Mouse (Mus musculus): Measurements from ENCODE around the gene Adamtsl2. TPM values are rescaled to one million over a fixed set of nuclear protein-coding genes. Genes with fewer than 3 reads are reported as not detected.

The Adamtsl2 gene
- polyA plus RNA-seq, 2 experiments = 0.25 to 0.47 TPM

GRCm38 (mm10) chr2:27146840-27147239 lies 67.7 kb downstream of the Adamtsl2 start:
- TF ChIP-seq EP300 (IDR thresholded peaks at IDR 0.05; ENCODE audit: low read depth) = no peak
- TF ChIP-seq CTCF (IDR thresholded peaks at IDR 0.05; ENCODE audit: low read depth) = no peak
- Histone ChIP-seq H3K9ac (replicated peaks) (no peak overlapping the region), H3K4me3 (ENCODE audit: insufficient read depth in 1 of 2, low read depth in 2 of 2, low read length in 2 of 2) (no peak overlapping the region), H3K27me3 (ENCODE audit: control insufficient read depth, insufficient read depth, low read length) (peaks cover 4% of the 10 kb centered on the region), H3K36me3 (replicated peaks; ENCODE audit: control insufficient read depth, insufficient read depth, low read depth) (no peaks in the 10 kb centered on the region), H3K27ac (no peak overlapping the region), H3K9me3 (ENCODE audit: control insufficient read depth, low read length) (no peaks in the 10 kb centered on the region), H3K4me2 (ENCODE audit: low read depth) (no peak overlapping the region), H3K4me1 (replicated peaks; ENCODE audit: control insufficient read depth in 2 of 2, insufficient read depth in 2 of 2, low read length in 1 of 2) (no peaks in the 10 kb centered on the region)
- ATAC-seq (ENCODE audit: insufficient read depth) (no peak), DNase-seq (ENCODE audit: low read depth in 3 of 3, low spot score in 3 of 3) (no peak)
- 68% methylated on average over 6 of the region's 6 CpGs for WGBS (ENCODE audit: insufficient replicate concordance)

- H3K4me1 ChIP-seq (replicated peaks; ENCODE audit: control insufficient read depth in 2 of 2, insufficient read depth in 2 of 2, low read length in 1 of 2) = no peaks in the 10 kb centered on the region
- no peaks in the 10 kb centered on the region for H3K36me3 ChIP-seq (replicated peaks; ENCODE audit: control insufficient read depth, insufficient read depth, low read depth)
- ATAC-seq (ENCODE audit: insufficient read depth) = no peak
- H3K4me2 ChIP-seq (ENCODE audit: low read depth) = no peak overlapping the region
- H3K9me3 ChIP-seq (ENCODE audit: control insufficient read depth, low read length) = no peaks in the 10 kb centered on the region
- no peak for DNase-seq (ENCODE audit: low read depth in 3 of 3, low spot score in 3 of 3)
- no peak overlapping the region for H3K9ac ChIP-seq (replicated peaks)
- no peak for TF ChIP-seq CTCF (IDR thresholded peaks at IDR 0.05; ENCODE audit: low read depth)
- no peak for TF ChIP-seq EP300 (IDR thresholded peaks at IDR 0.05; ENCODE audit: low read depth)
- no peak overlapping the region for H3K27ac ChIP-seq
- WGBS (ENCODE audit: insufficient replicate concordance) = 13% methylated on average over 2 of the region's 2 CpGs
- H3K4me3 ChIP-seq (ENCODE audit: insufficient read depth in 1 of 2, low read depth in 2 of 2, low read length in 2 of 2) = no peak overlapping the region
- H3K27me3 ChIP-seq (ENCODE audit: control insufficient read depth, insufficient read depth, low read length) = no peaks in the 10 kb centered on the region
Observed at GRCm38 (mm10) chr2:27149457-27149856, 70.3 kb downstream of the Adamtsl2 start.

GRCm38 (mm10) chr2:27154466-27155185 lies 75.4 kb downstream of the Adamtsl2 start:
- Histone ChIP-seq H3K4me3 (ENCODE audit: insufficient read depth in 1 of 2, low read depth in 2 of 2, low read length in 2 of 2) (no peak overlapping the region), H3K27me3 (ENCODE audit: control insufficient read depth, insufficient read depth, low read length) (no peaks in the 10 kb centered on the region), H3K9me3 (ENCODE audit: control insufficient read depth, low read length) (no peaks in the 10 kb centered on the region), H3K36me3 (replicated peaks; ENCODE audit: control insufficient read depth, insufficient read depth, low read depth) (no peaks in the 10 kb centered on the region), H3K4me1 (replicated peaks; ENCODE audit: control insufficient read depth in 2 of 2, insufficient read depth in 2 of 2, low read length in 1 of 2) (no peaks in the 10 kb centered on the region), H3K9ac (replicated peaks) (no peak overlapping the region), H3K27ac (no peak overlapping the region), H3K4me2 (ENCODE audit: low read depth) (no peak overlapping the region)
- no peak for DNase-seq (ENCODE audit: low read depth in 3 of 3, low spot score in 3 of 3)
- no peak for ATAC-seq (ENCODE audit: insufficient read depth)
- 64% methylated on average over 10 of the region's 10 CpGs for WGBS (ENCODE audit: insufficient replicate concordance)
- no peak for TF ChIP-seq CTCF (IDR thresholded peaks at IDR 0.05; ENCODE audit: low read depth)
- no peak for TF ChIP-seq EP300 (IDR thresholded peaks at IDR 0.05; ENCODE audit: low read depth)

GRCm38 (mm10) chr2:27156596-27156995 lies 77.4 kb downstream of the Adamtsl2 start:
- Histone ChIP-seq H3K4me1 (replicated peaks; ENCODE audit: control insufficient read depth in 2 of 2, insufficient read depth in 2 of 2, low read length in 1 of 2) (no peaks in the 10 kb centered on the region), H3K9me3 (ENCODE audit: control insufficient read depth, low read length) (no peaks in the 10 kb centered on the region), H3K4me2 (ENCODE audit: low read depth) (no peak overlapping the region), H3K27ac (no peak overlapping the region), H3K27me3 (ENCODE audit: control insufficient read depth, insufficient read depth, low read length) (no peaks in the 10 kb centered on the region), H3K9ac (replicated peaks) (no peak overlapping the region), H3K36me3 (replicated peaks; ENCODE audit: control insufficient read depth, insufficient read depth, low read depth) (no peaks in the 10 kb centered on the region), H3K4me3 (ENCODE audit: insufficient read depth in 1 of 2, low read depth in 2 of 2, low read length in 2 of 2) (no peak overlapping the region)
- ATAC-seq (ENCODE audit: insufficient read depth) = no peak
- no peak for DNase-seq (ENCODE audit: low read depth in 3 of 3, low spot score in 3 of 3)
- WGBS (ENCODE audit: insufficient replicate concordance) = 58% methylated on average over 6 of the region's 6 CpGs
- no peak for TF ChIP-seq EP300 (IDR thresholded peaks at IDR 0.05; ENCODE audit: low read depth)
- no peak for TF ChIP-seq CTCF (IDR thresholded peaks at IDR 0.05; ENCODE audit: low read depth)

Other genes starting within 250 kb of the Adamtsl2 start
- gene Abo, start 214.4 kb upstream of the Adamtsl2 start, polyA plus RNA-seq (2012; rRNA removed) = not detected in 2 replicates
- not detected in 2 replicates for gene Abo, start 214.4 kb upstream of the Adamtsl2 start, polyA plus RNA-seq (2014; fragmentation: Nextera tagmentation; extraction: Ambion mirVana)
- gene Surf6, start 176.5 kb upstream of the Adamtsl2 start, polyA plus RNA-seq (2012; rRNA removed) = 6.2 and 10.6 TPM in 2 replicates
- 6.3 and 7.1 TPM in 2 replicates for gene Surf6, start 176.5 kb upstream of the Adamtsl2 start, polyA plus RNA-seq (2014; fragmentation: Nextera tagmentation; extraction: Ambion mirVana)
- gene Med22, start 168.7 kb upstream of the Adamtsl2 start, polyA plus RNA-seq (2012; rRNA removed) = 13.7 and 15.1 TPM in 2 replicates
- 10.4 and 11.4 TPM in 2 replicates for gene Med22, start 168.7 kb upstream of the Adamtsl2 start, polyA plus RNA-seq (2014; fragmentation: Nextera tagmentation; extraction: Ambion mirVana)
- 909 and 1,309 TPM in 2 replicates for gene Rpl7a, start 168.6 kb upstream of the Adamtsl2 start, polyA plus RNA-seq (2012; rRNA removed)
- 501 and 504 TPM in 2 replicates for gene Rpl7a, start 168.6 kb upstream of the Adamtsl2 start, polyA plus RNA-seq (2014; fragmentation: Nextera tagmentation; extraction: Ambion mirVana)
- 21.0 and 27.2 TPM in 2 replicates for gene Surf2, start 163.0 kb upstream of the Adamtsl2 start, polyA plus RNA-seq (2012; rRNA removed)
- 20.0 and 21.7 TPM in 2 replicates for gene Surf2, start 163.0 kb upstream of the Adamtsl2 start, polyA plus RNA-seq (2014; fragmentation: Nextera tagmentation; extraction: Ambion mirVana)
- 23.1 and 25.8 TPM in 2 replicates for gene Surf1, start 162.8 kb upstream of the Adamtsl2 start, polyA plus RNA-seq (2012; rRNA removed)
- gene Surf1, start 162.8 kb upstream of the Adamtsl2 start, polyA plus RNA-seq (2014; fragmentation: Nextera tagmentation; extraction: Ambion mirVana) = 31.7 and 33.9 TPM in 2 replicates
- 46.5 and 53.4 TPM in 2 replicates for gene Surf4, start 145.5 kb upstream of the Adamtsl2 start, polyA plus RNA-seq (2012; rRNA removed)
- gene Surf4, start 145.5 kb upstream of the Adamtsl2 start, polyA plus RNA-seq (2014; fragmentation: Nextera tagmentation; extraction: Ambion mirVana) = 80.3 and 83.1 TPM in 2 replicates
- 0.03 and 0.07 TPM in 2 replicates for gene Stkld1, start 145.3 kb upstream of the Adamtsl2 start, polyA plus RNA-seq (2012; rRNA removed)
- 0.10 TPM in 1 of 2 replicates, not detected in the other for gene Stkld1, start 145.3 kb upstream of the Adamtsl2 start, polyA plus RNA-seq (2014; fragmentation: Nextera tagmentation; extraction: Ambion mirVana)
- gene Rexo4, start 115.0 kb upstream of the Adamtsl2 start, polyA plus RNA-seq (2012; rRNA removed) = 14.8 and 18.6 TPM in 2 replicates
- gene Rexo4, start 115.0 kb upstream of the Adamtsl2 start, polyA plus RNA-seq (2014; fragmentation: Nextera tagmentation; extraction: Ambion mirVana) = 18.0 and 20.1 TPM in 2 replicates
- 1.3 and 1.8 TPM in 2 replicates for gene Adamts13, start 106.0 kb upstream of the Adamtsl2 start, polyA plus RNA-seq (2012; rRNA removed)
- gene Adamts13, start 106.0 kb upstream of the Adamtsl2 start, polyA plus RNA-seq (2014; fragmentation: Nextera tagmentation; extraction: Ambion mirVana) = 0.89 and 0.91 TPM in 2 replicates
- gene Cacfd1, start 69.5 kb upstream of the Adamtsl2 start, polyA plus RNA-seq (2012; rRNA removed) = 11.0 and 11.8 TPM in 2 replicates
- 8.8 TPM in 2 replicates for gene Cacfd1, start 69.5 kb upstream of the Adamtsl2 start, polyA plus RNA-seq (2014; fragmentation: Nextera tagmentation; extraction: Ambion mirVana)
- 0.12 and 0.17 TPM in 2 replicates for gene Slc2a6, start 51.4 kb upstream of the Adamtsl2 start, polyA plus RNA-seq (2012; rRNA removed)
- 0.20 TPM in 1 of 2 replicates, not detected in the other for gene Slc2a6, start 51.4 kb upstream of the Adamtsl2 start, polyA plus RNA-seq (2014; fragmentation: Nextera tagmentation; extraction: Ambion mirVana)
- gene Mymk, start 7.2 kb upstream of the Adamtsl2 start, polyA plus RNA-seq (2012; rRNA removed) = 0.03 TPM in 1 of 2 replicates, not detected in the other
- not detected in 2 replicates for gene Mymk, start 7.2 kb upstream of the Adamtsl2 start, polyA plus RNA-seq (2014; fragmentation: Nextera tagmentation; extraction: Ambion mirVana)
- 0.01 and 0.04 TPM in 2 replicates for gene Fam163b, start 63.1 kb downstream of the Adamtsl2 start, polyA plus RNA-seq (2012; rRNA removed)
- not detected in 2 replicates for gene Fam163b, start 63.1 kb downstream of the Adamtsl2 start, polyA plus RNA-seq (2014; fragmentation: Nextera tagmentation; extraction: Ambion mirVana)
- gene Dbh, start 85.9 kb downstream of the Adamtsl2 start, polyA plus RNA-seq (2012; rRNA removed) = 0.02 TPM in 1 of 2 replicates, not detected in the other
- not detected in 2 replicates for gene Dbh, start 85.9 kb downstream of the Adamtsl2 start, polyA plus RNA-seq (2014; fragmentation: Nextera tagmentation; extraction: Ambion mirVana)
- gene Sardh, start 169.0 kb downstream of the Adamtsl2 start, polyA plus RNA-seq (2012; rRNA removed) = 18.1 and 21.9 TPM in 2 replicates
- 25.9 and 34.9 TPM in 2 replicates for gene Sardh, start 169.0 kb downstream of the Adamtsl2 start, polyA plus RNA-seq (2014; fragmentation: Nextera tagmentation; extraction: Ambion mirVana)

Data from liver, embryonic 14.5 days (tissue).